Mouse (Mus musculus): Measurements from ENCODE around the gene Dars2. TPM values are rescaled to one million over a fixed set of nuclear protein-coding genes. Genes with fewer than 3 reads are reported as not detected.
A peak's percentile ranks its signal among the peaks of the same experiment; 100 is the strongest.

The Dars2 gene
- total RNA-seq (2015; ENCODE audit: low replicate concordance) (23.1 and 35.3 TPM in 2 replicates), total RNA-seq (2017; ENCODE audit: low replicate concordance) (18.2 and 27.5 TPM in 2 replicates)

GRCm38 (mm10) chr1:161070352-161071271 lies at the start of gene Dars2, which contains the start of gene Cenpl:
Gene Dars2, minus strand, starts transcription at chr1:161070658.
Gene Cenpl, plus strand, starts transcription at chr1:161070713.
- peak; percentile 91 for ATAC-seq (replicated peaks; ENCODE audit: low FRiP score, poor library complexity, severe bottlenecking)

DNA sequence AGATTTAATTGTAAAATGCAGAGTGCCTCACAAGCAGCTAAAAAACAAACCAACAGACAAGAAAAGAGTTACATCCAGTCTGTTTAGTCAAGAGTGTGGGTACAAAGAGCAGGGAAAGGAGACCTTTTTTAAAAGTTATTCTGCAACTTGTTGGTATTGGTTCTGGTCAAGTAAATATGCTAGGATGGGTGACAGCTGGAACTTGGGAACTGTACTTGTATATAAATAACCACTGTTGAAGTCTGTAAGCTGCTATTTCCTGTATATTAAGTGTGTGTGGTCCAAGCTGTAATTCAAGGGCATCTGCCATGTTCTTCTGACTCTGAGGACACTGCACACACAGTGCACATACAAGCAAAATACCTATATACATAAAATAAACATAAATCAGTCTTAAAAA lies 44.1 kb upstream of the Dars2 start:
- ATAC-seq (replicated peaks; ENCODE audit: low FRiP score, poor library complexity, severe bottlenecking): no peak

DNA sequence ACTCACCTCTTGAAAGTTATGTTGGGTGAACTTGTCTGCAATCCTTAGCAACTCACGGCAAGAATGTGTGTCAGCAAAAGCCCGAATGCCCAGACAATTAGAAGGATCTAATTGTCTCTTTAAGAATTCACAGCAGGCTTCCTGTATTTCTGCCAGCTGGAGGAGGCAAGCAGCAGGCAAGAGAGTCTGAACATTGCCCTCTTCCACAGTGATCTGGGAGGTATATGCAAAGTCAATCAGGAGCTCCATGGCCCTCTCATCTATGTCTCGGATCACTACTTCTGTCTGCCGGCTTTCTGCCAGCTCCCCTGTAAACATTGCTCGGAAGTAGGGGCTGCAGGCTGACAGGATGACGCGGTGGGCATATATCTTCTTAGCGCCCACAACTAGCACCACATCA lies 38.8 kb upstream of the Dars2 start:
- no peak for ATAC-seq (replicated peaks; ENCODE audit: low FRiP score, poor library complexity, severe bottlenecking)

- ATAC-seq (replicated peaks; ENCODE audit: low FRiP score, poor library complexity, severe bottlenecking): no peak
Observed at GRCm38 (mm10) chr1:161103842-161104241, 33.4 kb upstream of the Dars2 start.

DNA sequence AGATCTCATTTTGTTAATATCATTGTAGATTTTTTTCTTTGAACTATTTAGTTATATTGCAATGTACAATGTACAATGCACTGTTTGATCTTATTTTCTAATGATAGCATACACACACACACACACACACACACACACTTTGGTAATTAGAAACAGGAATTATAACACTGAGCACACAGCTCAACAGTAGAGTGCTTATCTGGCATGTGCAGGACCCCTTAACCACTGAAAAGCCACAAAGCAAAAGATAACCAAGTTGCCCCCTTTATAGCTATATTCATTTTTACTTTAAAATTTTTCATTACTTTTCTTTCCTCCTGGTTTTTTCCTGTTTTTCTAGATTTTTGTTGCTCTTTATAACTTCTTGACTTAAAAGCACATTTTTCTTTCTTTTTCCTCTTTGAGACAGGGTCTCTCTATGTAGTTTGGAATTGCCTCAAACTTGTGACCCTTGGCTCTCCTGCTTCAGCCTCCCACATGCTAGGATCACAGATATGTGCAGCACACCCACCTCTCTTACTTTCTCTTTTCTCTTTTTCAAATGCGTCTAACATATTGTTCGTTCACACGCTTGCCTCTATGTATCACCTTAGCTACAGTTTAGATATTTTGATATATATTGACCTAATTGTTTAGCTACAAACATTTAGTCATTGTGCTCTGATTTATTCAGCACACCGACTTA lies 29.4 kb upstream of the Dars2 start:
- no peak for ATAC-seq (replicated peaks; ENCODE audit: low FRiP score, poor library complexity, severe bottlenecking)

- no peak for ATAC-seq (replicated peaks; ENCODE audit: low FRiP score, poor library complexity, severe bottlenecking)
Observed at GRCm38 (mm10) chr1:161077243-161077642, 6.8 kb upstream of the Dars2 start.

DNA sequence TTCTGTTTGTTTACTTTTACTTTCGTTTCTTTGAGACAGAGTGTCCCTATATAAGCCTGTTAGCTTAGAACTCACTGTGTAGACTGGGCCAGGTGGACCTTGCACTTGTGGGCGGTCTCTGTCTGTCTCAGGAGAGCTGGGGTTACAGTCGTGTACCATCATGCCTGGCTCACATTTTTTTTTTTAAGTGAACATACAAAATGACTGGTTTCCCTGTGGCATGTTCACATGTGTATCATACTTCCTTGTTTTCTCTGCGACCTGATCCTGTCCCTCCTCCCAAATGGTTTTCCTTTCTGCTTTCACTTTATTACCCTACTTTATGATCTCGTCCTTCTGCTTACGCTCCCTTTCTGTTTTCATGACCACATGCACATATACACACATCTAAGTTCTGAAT lies 5.8 kb upstream of the Dars2 start:
- no peak for ATAC-seq (replicated peaks; ENCODE audit: low FRiP score, poor library complexity, severe bottlenecking)

DNA sequence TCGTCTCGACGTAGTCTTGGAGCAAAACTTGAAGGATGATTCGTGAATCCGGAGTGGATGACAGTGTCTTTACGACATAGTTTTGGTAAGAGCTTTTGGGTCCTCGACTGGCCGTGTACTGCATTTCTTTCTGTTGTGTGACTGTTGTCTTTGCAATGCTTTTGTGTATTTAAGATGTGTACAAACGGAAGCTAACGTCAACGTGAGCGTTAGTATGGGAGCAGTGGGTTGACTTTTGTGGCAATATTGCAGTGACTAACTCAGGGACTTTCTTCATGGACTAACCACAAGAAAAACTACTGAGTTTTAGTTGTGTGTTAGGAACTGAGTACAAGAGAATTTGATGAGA lies 788 bp upstream of the Dars2 start:
- no peak for ATAC-seq (replicated peaks; ENCODE audit: low FRiP score, poor library complexity, severe bottlenecking)

GRCm38 (mm10) chr1:161063351-161063750 lies 7.1 kb downstream of the Dars2 start:
- ATAC-seq (replicated peaks; ENCODE audit: low FRiP score, poor library complexity, severe bottlenecking): no peak

GRCm38 (mm10) chr1:161057164-161057563 lies 13.3 kb downstream of the Dars2 start:
- ATAC-seq (replicated peaks; ENCODE audit: low FRiP score, poor library complexity, severe bottlenecking): no peak

DNA sequence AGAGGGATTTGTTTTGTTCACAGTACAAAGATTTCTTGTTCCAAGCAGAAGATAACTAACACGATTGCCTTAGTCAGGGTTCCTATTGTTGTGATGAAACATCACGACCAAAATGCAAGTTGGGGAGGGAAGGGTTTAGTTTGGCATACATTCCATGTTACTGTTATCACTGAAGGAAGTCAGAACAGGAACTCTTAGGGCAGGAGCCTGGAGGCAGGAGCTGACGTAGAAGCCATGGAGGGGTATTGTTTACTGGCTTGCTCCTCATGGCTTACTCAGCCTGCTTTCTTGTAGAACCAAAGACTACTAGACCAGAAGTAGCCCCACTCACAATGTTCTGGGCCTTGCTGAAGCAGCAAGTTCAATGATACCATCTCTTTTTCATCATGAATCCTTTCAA lies 23.5 kb downstream of the Dars2 start:
- no peak for ATAC-seq (replicated peaks; ENCODE audit: low FRiP score, poor library complexity, severe bottlenecking)

DNA sequence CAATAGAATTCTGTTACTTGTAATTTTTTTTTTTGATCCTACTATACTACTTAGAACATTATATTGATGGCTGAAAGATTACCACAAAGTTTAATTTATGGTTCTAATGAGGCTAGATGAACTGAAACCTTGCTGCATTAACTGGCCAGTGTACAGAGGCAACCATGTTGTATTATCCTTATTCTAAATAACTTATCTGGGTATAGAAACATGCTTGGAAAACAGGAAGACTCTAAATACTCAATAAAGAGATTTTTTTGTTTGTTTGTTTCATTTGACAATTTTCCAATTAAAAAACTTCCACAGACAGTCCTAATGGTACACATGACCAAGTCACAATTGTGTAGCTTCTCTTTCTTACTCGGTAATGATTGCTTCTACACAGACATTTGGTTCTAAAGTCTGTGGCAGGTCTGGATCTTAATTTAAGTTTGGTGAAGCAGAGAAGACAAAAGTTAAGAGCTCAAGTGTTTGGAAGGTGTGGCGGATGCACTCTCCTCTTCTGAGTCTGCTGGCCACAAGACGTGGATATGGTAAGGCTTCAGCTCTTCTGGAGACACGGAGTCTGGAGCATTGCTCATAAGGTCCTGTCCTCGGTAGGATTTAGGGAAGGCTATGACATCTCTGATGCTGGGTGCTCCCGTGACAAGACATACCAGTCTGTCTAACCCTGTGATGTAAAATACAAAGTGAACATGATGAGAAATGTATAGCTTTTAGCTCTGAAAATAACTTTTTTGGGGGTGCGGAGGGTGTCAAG lies 29.0 kb downstream of the Dars2 start:
- no peak for ATAC-seq (replicated peaks; ENCODE audit: low FRiP score, poor library complexity, severe bottlenecking)

GRCm38 (mm10) chr1:161040855-161041254 lies 29.6 kb downstream of the Dars2 start:
- no peak for ATAC-seq (replicated peaks; ENCODE audit: low FRiP score, poor library complexity, severe bottlenecking)

DNA sequence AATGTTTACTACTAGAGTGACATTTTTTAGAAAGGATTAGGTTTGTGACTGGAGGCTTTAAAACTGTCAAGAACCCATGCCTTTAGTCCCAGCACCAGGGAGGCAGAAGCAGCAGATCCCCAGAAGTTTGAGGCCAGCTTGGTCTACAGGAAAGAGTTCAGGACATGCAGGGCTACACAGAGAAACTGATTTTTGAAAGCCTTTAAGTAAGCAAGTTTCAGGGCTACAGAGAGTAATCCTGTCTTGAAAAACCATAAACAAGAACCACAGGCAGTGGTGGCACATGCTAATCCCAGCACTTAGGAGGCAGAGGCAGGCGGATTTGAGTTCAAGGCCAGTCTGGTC lies 30.1 kb downstream of the Dars2 start:
- no peak for ATAC-seq (replicated peaks; ENCODE audit: low FRiP score, poor library complexity, severe bottlenecking)

- ATAC-seq (replicated peaks; ENCODE audit: low FRiP score, poor library complexity, severe bottlenecking): no peak
Observed at GRCm38 (mm10) chr1:161039741-161040425, 30.6 kb downstream of the Dars2 start.

- no peak for ATAC-seq (replicated peaks; ENCODE audit: low FRiP score, poor library complexity, severe bottlenecking)
Observed at GRCm38 (mm10) chr1:161038968-161039721, 31.3 kb downstream of the Dars2 start.

- ATAC-seq (replicated peaks; ENCODE audit: low FRiP score, poor library complexity, severe bottlenecking): no peak
Observed at GRCm38 (mm10) chr1:161038004-161038403, 32.5 kb downstream of the Dars2 start.

- no peak for ATAC-seq (replicated peaks; ENCODE audit: low FRiP score, poor library complexity, severe bottlenecking)
Observed at GRCm38 (mm10) chr1:161037599-161037998, 32.9 kb downstream of the Dars2 start.

GRCm38 (mm10) chr1:161037026-161037425 lies 33.4 kb downstream of the Dars2 start:
- ATAC-seq (replicated peaks; ENCODE audit: low FRiP score, poor library complexity, severe bottlenecking): no peak

Measured in erythroid progenitor cell, adult 5-6 weeks (primary cell).